Mouse (Mus musculus) neural tube, embryonic 15.5 days (tissue): ENCODE measurements around the gene Nup88. TPM values are rescaled to one million over a fixed set of nuclear protein-coding genes. Genes with fewer than 3 reads are reported as not detected.
"Not testable (repeated sequence)": the region's sequence is repeated elsewhere in the genome, so short reads cannot be mapped to it uniquely, and the experiment has no call there.

Source experiments
- ATAC-seq: fragments of 200-750 bp; cut with Nextera tagmentation; 2 replicates; pipeline ENCODE4 v1.8.0; 2017; ENCODE audit warnings: mild to moderate bottlenecking, moderate TSS enrichment, moderate library complexity; ENCODE audit not compliant: low FRiP score
- H3K27ac ChIP-seq: fragments of 300-500 bp; sonication (generic); replicated peaks from 2 replicates; pipeline ENCODE4 v1.5.1; 2015; ENCODE audit warnings: mild to moderate bottlenecking, inconsistent platforms
- H3K27me3 ChIP-seq: fragments of 300-500 bp; sonication (generic); replicated peaks from 2 replicates; pipeline ENCODE4 v1.6.1; 2015; ENCODE audit warnings: inconsistent platforms
- H3K36me3 ChIP-seq: fragments of 300-500 bp; sonication (generic); 2 replicates; pipeline ENCODE4 v1.6.1; 2015; ENCODE audit warnings: inconsistent platforms
- H3K4me1 ChIP-seq: fragments of 300-500 bp; sonication (generic); 2 replicates; pipeline ENCODE4 v1.6.1; 2015; ENCODE audit warnings: inconsistent platforms
- H3K4me2 ChIP-seq: fragments of 300-500 bp; sonication (generic); 2 replicates; pipeline ENCODE4 v1.6.1; 2015; ENCODE audit warnings: inconsistent platforms, mild to moderate bottlenecking, moderate library complexity
- H3K4me3 ChIP-seq: fragments of 300-500 bp; sonication (generic); replicated peaks from 2 replicates; pipeline ENCODE4 v1.5.1; 2015; ENCODE audit warnings: mild to moderate bottlenecking, inconsistent platforms
- H3K9ac ChIP-seq: fragments of 300-500 bp; sonication (generic); replicated peaks from 2 replicates; pipeline ENCODE4 v1.6.1; 2015; ENCODE audit warnings: mild to moderate bottlenecking, inconsistent platforms
- H3K9me3 ChIP-seq: fragments of 300-500 bp; sonication (generic); replicated peaks from 2 replicates; pipeline ENCODE4 v1.6.1; 2016; ENCODE audit warnings: inconsistent platforms
- WGBS: fragments of 180-500 bp; shearing (Covaris S2); methylation state at CpG from one replicate; pipeline ENCODE4 v1.1.7; 2015; ENCODE audit warnings: mixed read lengths; 5-methylcytosine and 5-hydroxymethylcytosine counted together
- polyA plus RNA-seq: library from polyadenylated mRNA; unstranded; fragments of >200 nt; fragmentation: Nextera tagmentation; extraction: Ambion mirVana; gene quantifications from 2 replicates; pipeline ENCODE4 v1.2.1, GENCODE M21; 2015

Nup88 gene
- polyA plus RNA-seq, 1 experiment from 2014 or later: 108 TPM

DNA sequence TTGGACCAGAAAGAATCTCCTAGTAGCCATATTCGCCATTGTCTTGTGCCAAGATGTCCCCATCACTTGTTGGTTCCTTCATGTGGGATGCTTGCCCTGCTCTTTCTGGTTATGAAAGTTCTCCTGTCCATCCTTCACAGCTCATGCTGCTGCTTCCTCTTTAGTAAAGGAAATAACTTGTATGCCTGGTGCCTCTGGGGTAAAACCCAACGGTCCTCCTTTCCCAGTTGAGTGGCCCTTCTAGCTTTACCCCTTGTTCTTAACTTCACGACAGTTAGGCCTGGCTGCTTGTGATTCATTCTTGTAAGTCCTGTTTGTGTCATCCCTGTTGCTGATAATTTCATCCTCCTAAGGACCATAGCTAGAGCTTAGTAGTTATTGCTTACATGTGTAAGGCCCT lies 58.5 kb downstream of the Nup88 start:
- Histone ChIP-seq H3K36me3 (peaks cover 45% of the 10 kb centered on the region), H3K4me2 (no peak overlapping the region), H3K4me1 (no peaks in the 10 kb centered on the region), H3K27ac (no peak overlapping the region), H3K4me3 (no peak overlapping the region), H3K9ac (no peak overlapping the region), H3K9me3 (no peaks in the 10 kb centered on the region), H3K27me3 (no peaks in the 10 kb centered on the region)
- no peak for ATAC-seq
- WGBS: 97% methylated on average over 3 of the region's 3 CpGs

DNA sequence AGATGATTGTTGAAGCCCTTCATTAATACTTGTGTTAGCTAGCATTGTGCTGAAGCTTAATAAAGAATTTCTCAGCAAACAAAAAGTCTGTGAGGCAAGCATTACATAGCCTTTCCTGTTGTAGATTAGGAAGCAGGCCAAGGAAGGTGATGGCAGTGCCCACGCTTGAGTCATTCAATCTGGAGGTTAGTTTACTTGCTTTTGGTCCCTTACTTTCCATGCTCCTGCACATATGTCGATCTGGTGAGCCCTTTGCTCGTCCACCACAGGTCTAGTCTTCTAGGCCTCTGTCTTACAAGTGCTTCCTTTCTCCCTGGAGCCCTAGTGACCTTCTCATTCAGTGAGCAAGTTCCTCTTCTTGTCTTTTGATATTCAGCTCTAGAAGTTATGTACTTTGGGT lies 63.1 kb downstream of the Nup88 start:
- Histone ChIP-seq H3K27me3 (no peaks in the 10 kb centered on the region), H3K4me3 (no peak overlapping the region), H3K9me3 (no peaks in the 10 kb centered on the region), H3K9ac (no peak overlapping the region), H3K27ac (no peak overlapping the region), H3K4me1 (no peaks in the 10 kb centered on the region), H3K36me3 (peaks cover 48% of the 10 kb centered on the region), H3K4me2 (no peak overlapping the region)
- ATAC-seq: no peak
- WGBS: 90% methylated on average over 3 of the region's 3 CpGs

DNA sequence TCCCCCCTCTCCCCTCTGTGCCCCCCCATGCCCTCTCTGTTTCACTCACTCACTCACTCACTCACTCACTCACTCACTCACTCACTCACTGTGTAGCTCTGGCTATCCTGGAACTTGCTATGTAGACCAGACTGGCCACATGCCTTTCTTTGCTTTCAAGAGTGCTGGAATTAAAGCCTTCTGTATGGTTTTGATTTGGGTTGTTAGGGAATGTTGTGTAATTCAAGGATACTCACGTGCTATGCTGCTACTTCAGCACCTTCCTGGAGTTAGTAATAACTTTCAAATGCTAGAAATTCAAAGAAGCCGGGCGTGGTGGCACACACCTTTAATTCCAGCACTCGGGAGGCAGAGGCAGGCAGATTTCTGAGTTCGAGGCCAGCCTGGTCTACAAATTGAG lies 71.6 kb downstream of the Nup88 start:
- not testable (repeated sequence) for ATAC-seq, H3K9me3 ChIP-seq, H3K9ac ChIP-seq, H3K4me2 ChIP-seq, H3K4me3 ChIP-seq, H3K27me3 ChIP-seq, H3K27ac ChIP-seq, H3K4me1 ChIP-seq
- 97% methylated on average over 5 of the region's 5 CpGs for WGBS
- H3K36me3 ChIP-seq: peaks cover 35% of the 10 kb centered on the region

DNA sequence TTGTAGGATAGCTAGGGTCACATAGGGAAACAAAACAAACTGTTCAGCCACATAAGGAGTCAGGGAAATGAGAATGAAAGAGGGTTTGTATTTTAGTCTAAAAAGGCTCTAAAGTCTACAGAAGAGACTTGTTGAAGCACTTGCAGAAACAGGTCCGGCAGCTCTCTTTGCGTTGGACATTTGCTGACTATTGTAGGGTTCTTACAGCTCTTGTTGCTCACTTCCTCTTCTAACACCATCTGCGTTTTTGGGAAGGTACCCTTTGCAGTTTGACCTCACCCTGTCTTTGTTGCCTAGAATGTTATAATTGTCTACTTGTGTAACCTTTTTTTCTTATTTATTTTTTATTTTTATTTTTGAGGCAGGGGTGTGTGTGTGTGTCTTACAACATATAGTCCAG lies 72.1 kb downstream of the Nup88 start:
- Histone ChIP-seq H3K4me3 (no peak overlapping the region), H3K4me1 (no peaks in the 10 kb centered on the region), H3K9ac (no peak overlapping the region), H3K27ac (no peak overlapping the region), H3K36me3 (peaks cover 35% of the 10 kb centered on the region), H3K27me3 (no peaks in the 10 kb centered on the region), H3K9me3 (no peaks in the 10 kb centered on the region), H3K4me2 (no peak overlapping the region)
- WGBS: 89% methylated on average over 3 of the region's 3 CpGs
- ATAC-seq: no peak

Other genes starting within 250 kb of the Nup88 start
- gene Zfp3, start 205.8 kb downstream of the Nup88 start, polyA plus RNA-seq: 15.8 and 16.3 TPM in 2 replicates
- 0.18 and 0.28 TPM in 2 replicates for gene Scimp, start 157.4 kb downstream of the Nup88 start, polyA plus RNA-seq
- 77.1 and 83.3 TPM in 2 replicates for gene Rabep1, start 125.2 kb downstream of the Nup88 start, polyA plus RNA-seq
- gene Rpain, start 240 bp upstream of the Nup88 start, polyA plus RNA-seq: 71.3 and 78.8 TPM in 2 replicates
- gene C1qbp, start 13.1 kb upstream of the Nup88 start, polyA plus RNA-seq: 180 and 217 TPM in 2 replicates
- 12.3 and 13.5 TPM in 2 replicates for gene Dhx33, start 34.5 kb upstream of the Nup88 start, polyA plus RNA-seq
- gene Mis12, start 49.6 kb upstream of the Nup88 start, polyA plus RNA-seq: 29.8 and 34.2 TPM in 2 replicates
- gene Derl2, start 49.9 kb upstream of the Nup88 start, polyA plus RNA-seq: 27.9 and 31.1 TPM in 2 replicates
- 567 and 742 TPM in 2 replicates for gene 6330403K07Rik, start 63.5 kb upstream of the Nup88 start, polyA plus RNA-seq
- 0.15 TPM in 1 of 2 replicates, not detected in the other for gene Nlrp1a, start 174.7 kb upstream of the Nup88 start, polyA plus RNA-seq